Mouse (Mus musculus) midbrain, embryonic 13.5 days (tissue): ENCODE measurements around the gene Gfral. TPM values are rescaled to one million over a fixed set of nuclear protein-coding genes. Genes with fewer than 3 reads are reported as not detected.

ENCODE experiments used
- ATAC-seq: fragments of 200-750 bp; cut with Nextera tagmentation; 2 replicates; pipeline ENCODE4 v1.8.0; 2017; ENCODE audit warnings: mild to moderate bottlenecking, moderate TSS enrichment, moderate library complexity
- H3K27ac ChIP-seq: fragments of 300-500 bp; sonication (generic); 2 replicates; pipeline ENCODE4 v1.5.1; 2015; ENCODE audit warnings: inconsistent platforms, mild to moderate bottlenecking, moderate library complexity
- H3K27me3 ChIP-seq: fragments of 300-500 bp; sonication (generic); 2 replicates; pipeline ENCODE4 v1.6.1; 2015; ENCODE audit warnings: mild to moderate bottlenecking, inconsistent platforms
- H3K36me3 ChIP-seq: fragments of 300-500 bp; sonication (generic); 2 replicates; pipeline ENCODE4 v1.6.1; 2015; ENCODE audit warnings: mild to moderate bottlenecking, inconsistent platforms
- H3K4me1 ChIP-seq: fragments of 300-500 bp; sonication (generic); replicated peaks from 2 replicates; pipeline ENCODE4 v1.6.1; 2015; ENCODE audit warnings: inconsistent platforms
- H3K4me2 ChIP-seq: fragments of 300-500 bp; sonication (generic); replicated peaks from 2 replicates; pipeline ENCODE4 v1.6.1; 2015; ENCODE audit warnings: moderate library complexity, mild to moderate bottlenecking, inconsistent platforms
- H3K4me3 ChIP-seq: fragments of 300-500 bp; sonication (generic); replicated peaks from 2 replicates; pipeline ENCODE4 v1.5.1; 2015; ENCODE audit warnings: mild to moderate bottlenecking, inconsistent platforms
- H3K9ac ChIP-seq: fragments of 300-500 bp; sonication (generic); replicated peaks from 2 replicates; pipeline ENCODE4 v1.6.1; 2015; ENCODE audit warnings: mild to moderate bottlenecking, inconsistent platforms
- H3K9me3 ChIP-seq: fragments of 300-500 bp; sonication (generic); 2 replicates; pipeline ENCODE4 v1.6.1; 2016; ENCODE audit warnings: mild to moderate bottlenecking, inconsistent platforms
- WGBS: fragments of 180-500 bp; shearing (Covaris S2); methylation state at CpG from one replicate; pipeline ENCODE4 v1.1.7; 2015; 5-methylcytosine and 5-hydroxymethylcytosine counted together
- polyA plus RNA-seq: library from polyadenylated mRNA; unstranded; fragments of >200 nt; fragmentation: Nextera tagmentation; extraction: Ambion mirVana; gene quantifications from 2 replicates; pipeline ENCODE4 v1.2.1, GENCODE M21; 2015

Gene Gfral
- polyA plus RNA-seq: not detected in 2 replicates

DNA sequence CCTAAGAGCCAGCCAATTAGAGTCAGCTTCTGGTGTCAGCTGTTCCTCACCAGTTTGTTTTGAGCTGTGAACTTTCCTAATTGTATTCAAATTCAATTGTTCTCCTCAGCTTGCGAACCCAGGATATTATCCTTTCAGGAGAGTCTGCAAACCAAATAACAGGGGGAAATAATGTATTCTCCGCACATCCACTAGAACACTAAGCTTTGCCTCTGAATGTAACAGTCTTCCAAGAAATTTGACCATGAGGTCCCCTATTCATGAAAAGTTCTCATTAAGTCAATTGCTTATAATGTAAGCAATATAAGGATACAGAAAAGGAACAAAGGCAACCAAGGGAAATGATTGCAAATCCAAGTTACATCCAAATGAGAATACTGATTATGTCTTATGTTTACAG lies at the start of gene Gfral:
Gene Gfral (minus strand): TSS at position 101 of the 400 bp plus-strand sequence.
- 76% methylated on average over 2 of the region's 2 CpGs for WGBS
- no peak within 1 kb of the TSS for H3K4me2 ChIP-seq
- no peak within 1 kb of the TSS for H3K4me3 ChIP-seq
- ATAC-seq: no peak
- no peaks in the 10 kb centered on the region for H3K36me3 ChIP-seq
- H3K27ac ChIP-seq: no peak within 1 kb of the TSS
- H3K27me3 ChIP-seq: no peaks in the 10 kb centered on the region
- H3K4me1 ChIP-seq: no peaks in the 10 kb centered on the region
- no peaks in the 10 kb centered on the region for H3K9me3 ChIP-seq
- H3K9ac ChIP-seq: no peak within 1 kb of the TSS

DNA sequence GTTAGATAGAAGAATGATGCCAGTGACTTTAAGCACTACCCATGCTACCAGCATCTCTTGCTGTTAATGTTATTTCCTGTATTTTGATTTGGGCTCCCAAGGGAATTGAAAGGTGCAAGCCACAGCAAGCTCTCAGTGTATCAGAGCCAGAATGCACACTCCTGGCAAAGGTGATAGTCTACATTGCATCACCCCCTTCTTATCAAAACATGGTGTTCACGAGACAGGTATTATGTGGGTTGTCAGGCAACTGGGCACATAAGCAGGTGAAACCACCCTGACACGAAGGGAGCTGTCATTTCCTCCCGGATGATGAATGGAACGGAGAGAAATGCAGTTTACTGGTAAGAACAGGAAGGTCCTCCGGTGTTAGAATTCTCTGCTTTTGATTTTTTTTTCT lies 44.3 kb upstream of the Gfral start:
- no peak overlapping the region for H3K4me3 ChIP-seq
- no peaks in the 10 kb centered on the region for H3K9me3 ChIP-seq
- no peaks in the 10 kb centered on the region for H3K27me3 ChIP-seq
- H3K4me1 ChIP-seq: no peaks in the 10 kb centered on the region
- H3K9ac ChIP-seq: no peak overlapping the region
- no peaks in the 10 kb centered on the region for H3K36me3 ChIP-seq
- H3K27ac ChIP-seq: no peak overlapping the region
- 90% methylated on average over 5 of the region's 5 CpGs for WGBS
- ATAC-seq: no peak
- H3K4me2 ChIP-seq: no peak overlapping the region

DNA sequence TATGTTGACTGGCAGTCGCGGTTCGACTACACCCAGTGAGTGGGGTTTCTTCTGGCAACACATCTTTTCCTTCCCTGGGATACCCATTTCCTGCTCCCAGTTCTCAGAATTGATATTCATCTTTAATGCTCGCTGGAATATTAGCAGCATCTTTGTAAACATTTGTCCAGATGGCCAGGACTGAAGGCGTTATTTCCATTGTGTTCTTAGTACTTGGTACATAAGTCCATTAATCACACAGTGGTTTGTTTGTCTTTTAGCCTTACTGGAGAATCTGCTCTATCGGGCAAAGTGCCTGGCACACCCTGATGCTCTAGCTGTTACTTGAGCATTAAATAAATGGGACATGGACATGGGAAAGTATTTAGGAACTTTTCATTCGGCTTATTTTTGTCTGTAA lies 39.1 kb upstream of the Gfral start:
- no peak for ATAC-seq
- WGBS: 90% methylated on average over 7 of the region's 7 CpGs

DNA sequence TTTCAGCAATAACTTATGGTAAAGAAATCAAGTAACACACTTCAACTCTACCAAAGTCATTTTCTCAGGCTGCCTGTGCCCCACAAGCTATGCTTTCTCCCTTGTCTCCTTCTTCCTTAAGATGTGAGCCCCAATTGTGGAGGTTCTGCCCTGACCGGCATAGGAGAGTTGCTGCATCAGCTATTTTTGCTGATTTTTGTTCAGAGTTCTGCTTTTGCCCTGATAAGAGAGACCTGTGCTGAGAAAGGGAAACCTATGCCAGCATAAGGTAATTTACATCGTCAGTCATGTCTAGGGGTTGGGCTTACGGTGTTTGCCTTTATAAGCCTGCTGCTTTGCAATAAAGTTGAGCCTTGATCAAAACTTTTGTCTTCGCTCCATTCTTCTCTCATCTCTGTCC lies 38.7 kb upstream of the Gfral start:
- 93% methylated on average over 4 of the region's 4 CpGs for WGBS
- H3K4me1 ChIP-seq: no peaks in the 10 kb centered on the region
- H3K27me3 ChIP-seq: no peaks in the 10 kb centered on the region
- no peaks in the 10 kb centered on the region for H3K36me3 ChIP-seq
- no peak overlapping the region for H3K4me2 ChIP-seq
- ATAC-seq: no peak
- no peak overlapping the region for H3K4me3 ChIP-seq
- H3K9ac ChIP-seq: no peak overlapping the region
- H3K27ac ChIP-seq: no peak overlapping the region
- H3K9me3 ChIP-seq: no peaks in the 10 kb centered on the region; the same call in 1 of the 2 replicates

More for the DNA sequence above, 39.1 kb upstream of the Gfral start:
- no peaks in the 10 kb centered on the region for H3K4me1 ChIP-seq
- H3K27me3 ChIP-seq: no peaks in the 10 kb centered on the region
- no peak overlapping the region for H3K9ac ChIP-seq
- H3K4me3 ChIP-seq: no peak overlapping the region
- no peak overlapping the region for H3K27ac ChIP-seq
- H3K36me3 ChIP-seq: no peaks in the 10 kb centered on the region
- H3K9me3 ChIP-seq: no peaks in the 10 kb centered on the region
- H3K4me2 ChIP-seq: no peak overlapping the region

DNA sequence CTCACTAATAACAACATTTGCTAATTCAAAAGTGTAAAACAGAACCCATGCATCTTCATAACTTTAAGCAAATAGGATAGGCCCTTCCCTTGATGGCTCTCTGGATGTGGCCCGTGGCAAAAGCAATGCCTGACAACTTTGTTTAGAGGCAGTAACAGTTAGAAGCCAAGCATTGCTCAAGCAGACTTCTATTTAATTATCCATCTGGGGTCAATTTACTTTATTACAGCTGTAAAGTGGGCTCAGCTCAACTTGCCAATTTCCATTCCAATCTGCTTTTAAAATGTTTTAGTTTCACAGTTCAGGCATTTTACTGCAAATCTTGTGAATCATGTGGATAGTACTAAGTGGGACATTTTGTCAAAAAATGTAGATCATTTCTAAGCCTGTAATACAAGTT lies 28.9 kb upstream of the Gfral start:
- Histone ChIP-seq H3K4me3 (no peak overlapping the region), H3K27ac (no peak overlapping the region), H3K9me3 (no peaks in the 10 kb centered on the region; the same call in 1 of the 2 replicates), H3K4me2 (no peak overlapping the region), H3K4me1 (no peaks in the 10 kb centered on the region), H3K27me3 (no peaks in the 10 kb centered on the region), H3K36me3 (no peaks in the 10 kb centered on the region), H3K9ac (no peak overlapping the region)
- no peak for ATAC-seq
- WGBS: 79% methylated on average over 1 of the region's 1 CpGs

DNA sequence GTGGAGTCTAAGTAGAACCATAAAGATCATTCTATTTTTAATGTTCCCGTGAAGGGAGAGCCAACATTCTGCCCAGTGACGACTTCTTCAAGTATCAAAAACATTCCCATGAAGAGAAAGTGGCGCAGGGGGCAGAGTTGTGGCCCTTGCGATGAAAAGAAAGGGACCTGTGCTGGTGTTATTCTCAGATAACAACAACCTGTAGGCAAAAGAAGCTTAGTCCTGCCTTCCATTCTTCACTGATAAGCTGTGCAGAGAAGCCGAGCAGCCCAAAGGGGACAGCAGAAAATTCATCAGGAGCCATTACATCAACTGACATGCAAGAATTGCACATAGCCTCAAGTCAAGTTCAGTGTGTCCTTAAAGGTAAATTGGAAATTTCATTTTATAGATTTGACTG lies 24.5 kb upstream of the Gfral start:
- no peak for ATAC-seq
- Histone ChIP-seq H3K27ac (no peak overlapping the region), H3K4me2 (no peak overlapping the region), H3K9me3 (no peaks in the 10 kb centered on the region), H3K27me3 (no peaks in the 10 kb centered on the region), H3K9ac (no peak overlapping the region), H3K4me3 (no peak overlapping the region), H3K36me3 (no peaks in the 10 kb centered on the region), H3K4me1 (peaks cover 7% of the 10 kb centered on the region)
- WGBS: 82% methylated on average over 5 of the region's 5 CpGs

DNA sequence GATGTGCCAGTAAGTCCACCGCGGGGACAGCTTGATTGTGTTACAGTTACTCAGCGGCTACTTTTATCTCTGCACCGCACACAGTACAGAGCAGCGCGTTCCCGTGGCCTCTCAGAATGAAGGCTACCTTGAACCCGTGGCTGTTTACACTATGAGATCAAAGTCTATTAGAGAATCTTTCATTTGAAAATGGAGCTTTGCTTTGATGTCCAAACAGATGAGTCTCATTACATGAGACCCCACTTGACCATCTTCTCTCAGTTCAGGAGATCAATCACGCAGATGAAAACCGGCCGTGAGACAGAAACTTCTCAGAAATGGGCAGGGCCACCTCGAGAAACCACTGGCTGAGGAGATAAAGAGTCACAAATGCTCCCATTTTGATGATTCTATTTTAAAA lies 23.8 kb upstream of the Gfral start:
- Histone ChIP-seq H3K36me3 (no peaks in the 10 kb centered on the region), H3K4me3 (no peak overlapping the region), H3K27me3 (no peaks in the 10 kb centered on the region), H3K9ac (no peak overlapping the region), H3K9me3 (no peaks in the 10 kb centered on the region), H3K27ac (no peak overlapping the region), H3K4me1 (peaks cover 7% of the 10 kb centered on the region), H3K4me2 (no peak overlapping the region)
- ATAC-seq: no peak
- 67% methylated on average over 12 of the region's 12 CpGs for WGBS

DNA sequence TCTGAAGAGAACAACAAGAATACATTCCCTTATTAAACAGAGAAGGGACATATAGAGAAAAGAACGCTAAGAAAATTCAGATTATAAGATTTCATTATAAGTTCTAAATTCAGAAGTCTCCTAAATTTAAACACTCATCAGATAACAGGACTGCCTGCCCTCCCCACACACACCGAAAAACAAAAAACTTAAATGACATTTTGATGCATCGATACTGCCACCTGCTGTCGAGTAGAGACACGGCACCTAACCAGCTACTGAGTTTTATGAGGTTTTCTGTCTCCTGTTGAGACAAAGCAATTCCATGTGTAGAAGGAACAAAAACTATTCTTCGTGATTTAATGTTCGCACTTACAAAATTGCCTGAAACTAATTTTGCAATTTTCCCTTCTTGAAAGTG lies 23.2 kb upstream of the Gfral start:
- Histone ChIP-seq H3K9ac (no peak overlapping the region), H3K4me1 (peaks cover 7% of the 10 kb centered on the region), H3K36me3 (no peaks in the 10 kb centered on the region), H3K4me3 (peak overlapping the region; percentile 30), H3K27me3 (no peaks in the 10 kb centered on the region), H3K9me3 (no peaks in the 10 kb centered on the region), H3K4me2 (peak overlapping the region; percentile 58), H3K27ac (no peak overlapping the region)
- WGBS: 1% methylated on average over 7 of the region's 7 CpGs
- peak; percentile 59; the same call in 1 of the 2 replicates for ATAC-seq

DNA sequence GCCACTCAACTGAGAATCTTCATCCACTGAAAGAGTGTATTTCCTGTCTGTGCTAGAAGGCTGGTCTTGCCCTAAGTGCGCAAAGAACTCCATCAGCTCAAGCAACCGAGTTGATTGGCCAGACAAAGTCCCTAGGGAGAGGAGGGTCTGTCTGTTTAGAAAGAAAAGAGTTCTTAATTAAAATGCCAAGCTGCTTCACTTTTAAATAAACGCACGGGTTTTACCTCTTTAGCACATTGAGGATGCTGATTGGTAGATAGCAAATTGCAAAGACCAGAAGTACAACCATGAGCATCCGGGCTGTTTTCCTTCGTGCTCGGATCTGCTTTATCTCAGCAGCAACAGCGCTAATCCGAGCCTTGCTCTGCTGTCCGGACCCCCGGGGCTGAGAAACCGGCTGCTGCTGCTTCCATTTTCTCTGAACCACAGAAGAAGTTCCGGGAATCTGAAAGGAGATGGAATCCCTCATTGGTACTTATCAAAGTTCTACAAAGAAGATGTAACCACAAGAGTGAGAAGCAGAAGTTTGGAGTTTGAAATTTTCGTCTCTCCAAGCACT lies 22.6 kb upstream of the Gfral start:
- Histone ChIP-seq H3K27ac (peak overlapping the region; percentile 36; the same call in 1 of the 2 replicates), H3K4me3 (peak overlapping the region; percentile 30)
- 1% methylated on average over 14 of the region's 14 CpGs for WGBS

DNA sequence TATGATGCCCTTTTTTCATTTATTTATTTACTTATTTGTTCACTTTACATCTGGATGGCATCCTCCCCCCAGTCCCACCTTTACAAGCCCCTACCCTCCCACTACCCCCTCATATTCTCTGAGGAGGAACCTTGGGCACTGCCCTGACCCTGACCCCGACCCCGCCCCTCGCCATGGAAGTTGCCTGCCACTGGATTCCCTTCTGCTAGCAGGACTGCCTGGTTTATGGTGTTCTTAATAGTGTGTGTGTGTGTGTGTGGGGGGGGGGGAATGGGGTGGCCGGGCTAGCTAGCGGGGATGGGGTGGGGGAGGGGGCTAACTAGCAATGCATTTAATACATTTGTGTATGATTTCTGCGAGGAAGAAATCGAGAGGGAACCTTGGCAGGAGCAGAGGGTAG lies 21.4 kb upstream of the Gfral start:
- Histone ChIP-seq H3K9ac (no peak overlapping the region), H3K4me2 (no peak overlapping the region), H3K4me1 (peaks cover 7% of the 10 kb centered on the region), H3K27ac (no peak overlapping the region), H3K36me3 (no peaks in the 10 kb centered on the region), H3K4me3 (no peak overlapping the region), H3K27me3 (no peaks in the 10 kb centered on the region), H3K9me3 (no peaks in the 10 kb centered on the region)
- WGBS: 59% methylated on average over 7 of the region's 7 CpGs
- ATAC-seq: no peak

More for the DNA sequence above, 22.6 kb upstream of the Gfral start:
- ATAC-seq: peak; percentile 87
- Histone ChIP-seq H3K36me3 (no peaks in the 10 kb centered on the region), H3K9ac (peak overlapping the region; percentile 30; the same call in 1 of the 2 replicates), H3K9me3 (no peaks in the 10 kb centered on the region), H3K4me2 (peak overlapping the region; percentile 58), H3K27me3 (no peaks in the 10 kb centered on the region), H3K4me1 (peaks cover 7% of the 10 kb centered on the region)

DNA sequence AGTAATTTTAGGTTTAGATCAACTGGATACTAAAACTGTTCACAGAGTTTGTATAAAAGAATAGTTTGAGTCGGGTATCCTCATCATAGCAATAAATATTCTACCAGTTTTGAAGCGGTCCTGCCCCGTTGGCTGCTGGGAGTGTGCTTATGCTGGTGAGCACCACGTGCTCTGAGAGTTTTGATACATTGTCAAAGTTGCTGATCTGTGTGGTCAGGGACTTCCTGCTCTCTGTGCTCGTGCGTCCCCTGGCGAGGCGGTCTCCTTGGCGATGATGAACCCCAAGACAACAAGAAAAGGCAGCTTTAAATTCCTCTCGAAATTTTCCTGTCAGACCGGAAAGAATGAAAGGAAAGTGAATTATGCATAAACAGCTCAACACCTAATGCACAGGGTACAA lies 16.9 kb upstream of the Gfral start:
- Histone ChIP-seq H3K36me3 (no peaks in the 10 kb centered on the region), H3K27ac (no peak overlapping the region), H3K4me2 (no peak overlapping the region), H3K9ac (no peak overlapping the region), H3K4me3 (no peak overlapping the region), H3K27me3 (no peaks in the 10 kb centered on the region), H3K9me3 (no peaks in the 10 kb centered on the region), H3K4me1 (no peaks in the 10 kb centered on the region)
- WGBS: 38% methylated on average over 11 of the region's 11 CpGs
- no peak for ATAC-seq

DNA sequence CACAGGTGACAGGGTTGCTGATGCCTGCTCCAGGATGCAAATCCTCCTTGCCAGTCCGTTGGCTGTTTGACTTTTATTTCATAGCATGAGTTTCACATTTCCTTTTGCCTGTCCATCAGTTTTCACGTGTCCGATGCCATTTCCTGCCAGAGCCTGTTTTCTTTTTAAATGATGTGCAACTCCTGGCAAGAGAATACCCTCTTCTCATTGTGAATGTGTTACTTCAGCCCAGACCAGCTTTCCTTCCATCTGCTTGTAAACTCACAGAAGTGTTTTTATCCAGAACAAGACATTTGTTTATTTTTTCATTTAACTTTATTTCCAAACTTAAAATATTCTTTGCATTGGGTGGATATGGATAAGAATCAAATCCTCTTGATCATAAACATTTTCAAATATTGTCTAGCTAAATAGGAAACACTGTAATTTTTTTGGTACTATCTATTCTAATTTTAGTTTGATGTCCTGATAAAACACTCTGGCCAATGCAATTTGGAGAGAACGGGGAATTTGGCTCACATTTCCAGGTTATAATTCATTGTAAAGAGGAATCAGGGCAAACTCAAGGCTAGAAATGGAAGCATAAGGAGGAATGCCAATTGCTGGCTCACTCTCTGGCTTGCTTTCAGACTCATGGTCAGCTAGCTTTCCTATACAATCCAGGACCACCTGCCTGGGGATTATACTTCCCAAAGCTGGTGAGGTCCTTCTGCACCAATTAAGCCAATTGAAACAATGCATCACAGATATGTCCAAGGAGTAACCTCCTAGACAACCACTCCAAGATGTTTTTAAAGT lies 3.9 kb upstream of the Gfral start:
- H3K9ac ChIP-seq: no peak overlapping the region
- ATAC-seq: no peak

More for the DNA sequence above, 3.9 kb upstream of the Gfral start:
- no peak overlapping the region for H3K4me2 ChIP-seq
- H3K27ac ChIP-seq: no peak overlapping the region
- no peaks in the 10 kb centered on the region for H3K9me3 ChIP-seq
- no peaks in the 10 kb centered on the region for H3K36me3 ChIP-seq
- no peaks in the 10 kb centered on the region for H3K4me1 ChIP-seq
- no peak overlapping the region for H3K4me3 ChIP-seq
- no peaks in the 10 kb centered on the region for H3K27me3 ChIP-seq
- 83% methylated on average over 4 of the region's 4 CpGs for WGBS
